Mouse (Mus musculus): Measurements from ENCODE around the gene Cldn18. TPM values are rescaled to one million over a fixed set of nuclear protein-coding genes. Genes with fewer than 3 reads are reported as not detected.

Gene Cldn18
- total RNA-seq, 1 experiment from 2014 or later = not detected

DNA sequence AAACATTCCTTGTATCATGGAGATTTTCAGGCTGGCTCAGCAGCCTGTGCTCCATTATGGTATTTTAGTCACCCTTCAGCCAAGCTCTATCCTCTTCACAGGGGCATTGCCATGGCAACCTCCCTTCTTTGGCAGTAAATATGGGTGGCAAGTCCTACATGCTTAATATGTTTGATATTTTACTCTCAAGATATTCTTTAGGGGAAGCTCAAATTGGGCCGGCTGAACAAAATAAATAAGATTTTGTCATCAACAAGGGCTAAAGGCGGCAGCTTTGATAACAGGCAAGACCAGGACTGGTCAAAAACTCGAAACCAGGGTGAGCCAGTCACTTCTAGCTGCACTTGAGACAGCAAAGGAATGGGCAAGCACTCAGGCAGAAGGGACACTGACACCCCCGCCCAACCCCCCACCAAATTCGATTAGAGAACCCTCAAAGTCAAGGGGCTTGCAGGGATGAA is 32.0 kb downstream of the Cldn18 start:
- DNase-seq = no peak

GRCm38 (mm10) chr9:99681980-99682570 is 35.0 kb downstream of the Cldn18 start:
- no peak for DNase-seq

GRCm38 (mm10) chr9:99675714-99676113 is 41.4 kb downstream of the Cldn18 start:
- no peak for DNase-seq

- DNase-seq = no peak
These were observed 45.5 kb downstream of the Cldn18 start for GRCm38 (mm10) chr9:99671603-99672002.

DNA sequence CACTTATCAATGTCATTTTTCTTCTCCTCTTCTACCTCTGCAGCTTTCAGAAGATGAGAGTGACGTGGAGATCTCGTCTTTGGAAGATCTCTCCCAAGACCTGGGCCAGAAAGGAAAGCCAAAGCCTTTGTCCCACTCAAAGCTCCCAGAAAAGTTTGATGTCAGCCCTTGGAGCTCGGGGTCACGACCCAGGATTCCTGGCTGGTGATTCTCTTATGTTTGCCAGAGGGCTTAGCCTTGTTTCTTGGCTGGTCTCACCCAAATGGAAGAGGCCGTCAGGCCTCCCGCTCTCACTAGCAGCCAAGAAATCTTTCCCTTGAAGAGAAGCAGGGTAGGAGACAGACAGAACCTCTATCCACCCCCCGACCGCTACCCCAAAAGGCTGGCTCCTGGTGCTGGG is 49.5 kb downstream of the Cldn18 start:
- peak; percentile 63 for DNase-seq

GRCm38 (mm10) chr9:99662887-99663286 is 54.2 kb downstream of the Cldn18 start:
- no peak for DNase-seq

GRCm38 (mm10) chr9:99662406-99662805 is 54.7 kb downstream of the Cldn18 start:
- DNase-seq = peak; percentile 84

GRCm38 (mm10) chr9:99661606-99662166 is 55.4 kb downstream of the Cldn18 start:
- peak; percentile 55 for DNase-seq

DNA sequence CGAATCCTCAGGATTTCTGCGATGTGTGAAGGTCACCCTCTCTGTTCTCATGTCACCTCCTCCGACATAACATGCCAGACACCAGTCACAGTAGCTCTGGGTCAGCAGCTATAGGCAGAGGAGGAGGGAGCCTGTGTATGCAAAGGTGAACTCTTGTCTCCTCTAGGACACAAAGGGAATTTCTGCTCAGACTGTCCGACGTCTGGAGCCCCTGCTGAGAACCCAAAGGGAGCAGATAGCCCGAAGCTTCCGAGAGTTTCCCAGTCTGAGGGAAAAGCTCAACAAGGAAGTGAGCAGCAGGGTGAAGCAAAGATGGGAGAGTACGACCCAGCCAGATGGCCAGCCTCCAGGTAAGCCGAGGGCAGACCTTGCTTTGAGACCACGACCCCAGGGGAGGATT is 56.3 kb downstream of the Cldn18 start:
- no peak for DNase-seq

GRCm38 (mm10) chr9:99646102-99646501 is 71.0 kb downstream of the Cldn18 start:
- DNase-seq = no peak

DNA sequence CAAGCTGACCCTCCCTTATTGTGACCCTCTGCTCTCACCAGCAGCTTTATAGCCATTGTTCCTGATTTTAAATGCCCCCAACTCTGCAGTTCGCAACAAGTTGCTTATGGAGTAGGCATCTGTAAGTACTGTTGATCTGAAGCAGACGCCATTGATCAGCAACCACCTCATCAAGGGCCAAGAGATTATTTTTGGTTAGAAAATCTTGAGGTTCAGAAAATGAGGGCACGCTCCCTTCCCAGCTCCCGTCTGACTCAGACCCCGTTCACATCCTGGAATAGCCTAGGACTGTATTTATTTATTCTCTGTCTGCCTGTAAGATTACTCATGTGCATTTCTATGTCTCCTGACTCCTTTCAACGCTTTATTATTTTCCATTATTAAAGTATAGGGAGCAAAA is 71.7 kb downstream of the Cldn18 start:
- DNase-seq = no peak

DNA sequence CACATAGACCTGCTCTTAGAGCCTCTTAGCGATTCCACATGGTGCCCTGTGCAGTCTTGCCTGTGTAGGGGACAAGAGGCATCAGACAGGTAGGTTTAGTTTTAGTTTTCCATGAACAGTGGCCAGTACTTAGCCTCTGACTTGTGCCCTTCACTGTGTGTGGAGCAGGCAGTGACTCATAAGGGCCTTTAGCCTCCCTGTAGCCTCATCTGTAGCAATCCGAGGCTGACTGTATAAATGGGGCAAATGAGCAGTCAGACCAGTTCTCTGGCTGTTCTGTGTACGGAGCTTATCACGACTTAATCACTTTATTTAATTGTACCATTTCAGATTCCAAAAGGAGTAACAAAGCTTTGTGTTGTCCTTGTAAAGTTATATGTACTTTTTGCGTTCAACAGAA is 77.1 kb downstream of the Cldn18 start:
- no peak for DNase-seq

Other genes starting within 250 kb of the Cldn18 start
- 25.3 and 28.9 TPM in 2 replicates for gene Armc8, start 148.4 kb downstream of the Cldn18 start, total RNA-seq (2021)
- gene Dbr1, start 141.5 kb downstream of the Cldn18 start, total RNA-seq (2021) = 15.4 and 15.6 TPM in 2 replicates
- not detected in 2 replicates for gene A4gnt, start 104.8 kb downstream of the Cldn18 start, total RNA-seq (2021)
- gene Dzip1l, start 87.8 kb downstream of the Cldn18 start, total RNA-seq (2021) = 5.1 TPM in 2 replicates
- not detected in 2 replicates for gene Sox14, start 158.9 kb upstream of the Cldn18 start, total RNA-seq (2021)

All from adrenal gland, postnatal 14 days (tissue).